Comparison of ENCODE assay signal across 8 mouse cellular contexts in genomic region chr4:149854301-149854708, GRCm38 (mm10).
DNase-seq lines count a peak whose midpoint lies in the region; ATAC-seq lines count a peak whose summit lies in the region.

No protein-coding gene starts in this region.

- H3K9me3 ChIP-seq in embryonic facial prominence, embryonic 15.5 days (replicated peaks): no peaks in the 10 kb centered on the region
- H3K9me3 ChIP-seq in intestine, embryonic 14.5 days (ENCODE audit: control insufficient read depth, low read length): no peaks in the 10 kb centered on the region
- no peaks in the 10 kb centered on the region for H3K9me3 ChIP-seq in liver, embryonic 11.5 days (ENCODE audit: control insufficient read depth, low read length)
- H3K9me3 ChIP-seq in neural tube, embryonic 14.5 days (ENCODE audit: control insufficient read depth, low read length): no peaks in the 10 kb centered on the region

- no peaks in the 10 kb centered on the region for H3K36me3 ChIP-seq in embryonic facial prominence, embryonic 15.5 days
- no peaks in the 10 kb centered on the region for H3K36me3 ChIP-seq in intestine, embryonic 14.5 days (ENCODE audit: control insufficient read depth, insufficient read depth, low read length)
- no peaks in the 10 kb centered on the region for H3K36me3 ChIP-seq in liver, embryonic 11.5 days (ENCODE audit: control insufficient read depth, insufficient read depth, low read length)
- no peaks in the 10 kb centered on the region for H3K36me3 ChIP-seq in neural tube, embryonic 14.5 days (ENCODE audit: control insufficient read depth, insufficient read depth, low read length)

- ATAC-seq in activated CD4-positive, CD25-positive, alpha-beta regulatory T cell, adult 4 months: peak; percentile 59
- peak; percentile 54; the same call in 1 of the 2 replicates for ATAC-seq in embryonic facial prominence, embryonic 15.5 days (ENCODE audit: insufficient number of reproducible peaks, low FRiP score, low TSS enrichment, low read depth)
- peak; percentile 75 for ATAC-seq in intestine, embryonic 14.5 days (replicated peaks; ENCODE audit: low FRiP score, low TSS enrichment, low read depth)
- ATAC-seq in liver, embryonic 11.5 days (replicated peaks; ENCODE audit: low FRiP score): peak; percentile 70
- ATAC-seq in neural tube, embryonic 14.5 days (ENCODE audit: low read depth): peak; percentile 91

- no peak overlapping the region for H3K9ac ChIP-seq in embryonic facial prominence, embryonic 15.5 days
- no peak overlapping the region for H3K9ac ChIP-seq in intestine, embryonic 14.5 days (ENCODE audit: low read length)
- no peak overlapping the region for H3K9ac ChIP-seq in liver, embryonic 11.5 days (ENCODE audit: low read depth, low read length)
- peak overlapping the region; percentile 52 for H3K9ac ChIP-seq in neural tube, embryonic 14.5 days (replicated peaks; ENCODE audit: low read depth, low read length)

- H3K4me1 ChIP-seq in embryonic facial prominence, embryonic 15.5 days: peaks cover 29% of the 10 kb centered on the region
- peaks cover 31% of the 10 kb centered on the region for H3K4me1 ChIP-seq in intestine, embryonic 14.5 days (replicated peaks; ENCODE audit: control insufficient read depth, insufficient read depth, low read length)
- H3K4me1 ChIP-seq in liver, embryonic 11.5 days (replicated peaks; ENCODE audit: control insufficient read depth, insufficient read depth, low read length): peaks cover 14% of the 10 kb centered on the region
- peaks cover 19% of the 10 kb centered on the region for H3K4me1 ChIP-seq in neural tube, embryonic 14.5 days (ENCODE audit: control insufficient read depth, insufficient read depth, low read length)

- peak overlapping the region; percentile 39 for H3K4me2 ChIP-seq in embryonic facial prominence, embryonic 15.5 days (replicated peaks)
- peak overlapping the region; percentile 47 for H3K4me2 ChIP-seq in intestine, embryonic 14.5 days (ENCODE audit: low read length)
- peak overlapping the region; percentile 65 for H3K4me2 ChIP-seq in liver, embryonic 11.5 days
- H3K4me2 ChIP-seq in neural tube, embryonic 14.5 days (ENCODE audit: low read depth, low read length): peak overlapping the region; percentile 52

- no peak overlapping the region for H3K27ac ChIP-seq in embryonic facial prominence, embryonic 15.5 days (replicated peaks)
- 0 out of 2 replicates have a peak overlapping the region, but pooled peaks have one; percentile 16 for H3K27ac ChIP-seq in intestine, embryonic 14.5 days (ENCODE audit: low read depth)
- H3K27ac ChIP-seq in liver, embryonic 11.5 days (ENCODE audit: low read depth, low read length): no peak overlapping the region; the same call in 1 of the 2 replicates
- peak overlapping the region; percentile 79 for H3K27ac ChIP-seq in neural tube, embryonic 14.5 days (ENCODE audit: low read depth, low read length)

- H3K27me3 ChIP-seq in embryonic facial prominence, embryonic 15.5 days: no peaks in the 10 kb centered on the region
- no peaks in the 10 kb centered on the region for H3K27me3 ChIP-seq in intestine, embryonic 14.5 days (replicated peaks; ENCODE audit: control insufficient read depth, insufficient read depth, low read length)
- no peaks in the 10 kb centered on the region; the same call in 1 of the 2 replicates for H3K27me3 ChIP-seq in liver, embryonic 11.5 days (replicated peaks; ENCODE audit: control insufficient read depth, insufficient read depth, low read length)
- H3K27me3 ChIP-seq in neural tube, embryonic 14.5 days (ENCODE audit: control insufficient read depth, insufficient read depth, low read length): no peaks in the 10 kb centered on the region

- WGBS in embryonic facial prominence, embryonic 15.5 days: 3% methylated on average over 21 of the region's 21 CpGs
- WGBS in intestine, embryonic 14.5 days: 6% methylated on average over 21 of the region's 21 CpGs
- 3% methylated on average over 21 of the region's 21 CpGs for WGBS in liver, embryonic 11.5 days
- 2% methylated on average over 21 of the region's 21 CpGs for WGBS in neural tube, embryonic 14.5 days

- DNase-seq in heart, adult 11 months: peak; percentile 94
- DNase-seq in heart, postnatal 25 days (ENCODE audit: low spot score): no peak
- peak; percentile 67 for DNase-seq in intestine, embryonic 14.5 days (ENCODE audit: low spot score)
- DNase-seq in liver, embryonic 11.5 days (ENCODE audit: low spot score): no peak
- peak; percentile 85 to 87 for DNase-seq in thymus, postnatal 10 days (ENCODE audit: low spot score in 2 of 2)

- H3K4me3 ChIP-seq in embryonic facial prominence, embryonic 15.5 days (replicated peaks): peak overlapping the region; percentile 9
- peak overlapping the region; percentile 10; the same call in 1 of the 2 replicates for H3K4me3 ChIP-seq in intestine, embryonic 14.5 days (ENCODE audit: low read depth, low read length)
- H3K4me3 ChIP-seq in liver, embryonic 11.5 days (ENCODE audit: low read depth, low read length): peak overlapping the region; percentile 25
- H3K4me3 ChIP-seq in neural tube, embryonic 14.5 days (ENCODE audit: low read depth, low read length): peak overlapping the region; percentile 25

- intact Hi-C loops in heart, postnatal 25 days (cut with DNase I): loop anchor here (5.0 kb wide), 1 partner anchor 33 kb away; no protein-coding TSS in a partner anchor

Comparison
In these comparisons a context has a peak if more than half of its experiments do, and no peak if none do; other contexts are left out.
1. DNase-seq: peak in heart, adult 11 months (single experiment), intestine, embryonic 14.5 days (single experiment) and thymus, postnatal 10 days (2 of 2); none in heart, postnatal 25 days (single experiment) and liver, embryonic 11.5 days (single experiment).
2. H3K27ac ChIP-seq: peak in intestine, embryonic 14.5 days (single experiment) and neural tube, embryonic 14.5 days (single experiment); none in embryonic facial prominence, embryonic 15.5 days (single experiment) and liver, embryonic 11.5 days (single experiment).
3. Peak in every context shown above with its lines, with median percentiles within 50 percentile points of each other: ATAC-seq, H3K4me2 ChIP-seq and H3K4me3 ChIP-seq.